Mouse (Mus musculus) olfactory bulb, adult 2 months (tissue): ENCODE data around the gene Magi3. TPM values are rescaled to one million over a fixed set of nuclear protein-coding genes. Genes with fewer than 3 reads are reported as not detected.

Experiments used
- H3K27ac ChIP-seq: fragments of 200-500 bp; 2 replicates; pipeline ENCODE4 v1.5.1; 2012; ENCODE audit warnings: low read depth, low read length; ENCODE audit not compliant: insufficient read depth
- H3K4me1 ChIP-seq: fragments of 200-500 bp; 2 replicates; pipeline ENCODE4 v1.6.1; 2012; ENCODE audit warnings: low read length; ENCODE audit not compliant: control insufficient read depth, insufficient read depth
- H3K4me3 ChIP-seq: fragments of 200-500 bp; 2 replicates; pipeline ENCODE4 v1.5.1; 2012; ENCODE audit warnings: mild to moderate bottlenecking, low read depth, low read length, moderate library complexity; ENCODE audit not compliant: insufficient read depth
- CTCF ChIP-seq: fragments of 200-500 bp; IDR thresholded peaks from 2 replicates; pipeline ENCODE4 v1.5.1; 2012; ENCODE audit warnings: low read depth, mild to moderate bottlenecking, low read length, moderate library complexity; ENCODE audit not compliant: insufficient read depth
- POLR2A ChIP-seq: fragments of 200-500 bp; IDR thresholded peaks from 2 replicates; pipeline ENCODE4 v1.6.1; 2012; ENCODE audit warnings: mild to moderate bottlenecking, low read depth, low read length, moderate library complexity; ENCODE audit not compliant: insufficient read depth
- WGBS: fragments of 180-500 bp; shearing (Covaris S2); methylation state at CpG from one replicate; pipeline ENCODE4 v1.1.7; 2018; 5-methylcytosine and 5-hydroxymethylcytosine counted together
- polyA plus RNA-seq: library from polyadenylated mRNA; stranded (reverse); fragments of >200 nt; gene quantifications from 2 replicates; pipeline ENCODE4 v1.2.4, GENCODE M21; 2012; ENCODE audit warnings: low replicate concordance; ENCODE audit not compliant: missing spikeins, insufficient read depth, insufficient read length

Gene Magi3
- polyA plus RNA-seq, 1 experiment, result not detected

GRCm38 (mm10) chr3:103985194-103985593 is 235.0 kb downstream of the Magi3 start:
- no peak overlapping the region for H3K4me3 ChIP-seq
- TF ChIP-seq CTCF (no peak), POLR2A (no peak)
- WGBS, result 97% methylated on average over 2 of the region's 2 CpGs
- no peak overlapping the region for H3K27ac ChIP-seq
- no peaks in the 10 kb centered on the region for H3K4me1 ChIP-seq

DNA sequence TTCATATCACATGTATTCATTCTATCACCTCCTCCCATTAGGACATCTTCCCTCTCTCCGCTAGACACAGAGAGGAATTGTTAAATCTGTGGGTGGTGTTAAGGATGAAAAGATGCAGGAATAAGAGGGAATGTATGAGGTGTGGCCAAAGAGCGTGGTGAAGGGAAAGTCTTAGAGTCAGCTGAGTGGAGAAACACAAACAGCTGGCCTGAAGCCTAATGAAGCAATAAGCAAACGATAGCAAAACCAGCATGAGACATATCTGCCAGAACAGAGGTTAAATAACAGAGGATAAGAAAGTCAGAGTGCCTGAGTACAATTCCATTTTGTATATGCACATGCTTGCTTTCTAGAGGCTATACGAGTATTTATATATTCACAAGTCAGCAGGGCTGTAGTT is 235.6 kb downstream of the Magi3 start:
- WGBS, result 50% methylated on average over 4 of the region's 4 CpGs
- no peak overlapping the region for H3K4me3 ChIP-seq
- H3K4me1 ChIP-seq, result no peaks in the 10 kb centered on the region
- H3K27ac ChIP-seq, result no peak overlapping the region
- TF ChIP-seq POLR2A, result no peak
- TF ChIP-seq CTCF, result no peak

DNA sequence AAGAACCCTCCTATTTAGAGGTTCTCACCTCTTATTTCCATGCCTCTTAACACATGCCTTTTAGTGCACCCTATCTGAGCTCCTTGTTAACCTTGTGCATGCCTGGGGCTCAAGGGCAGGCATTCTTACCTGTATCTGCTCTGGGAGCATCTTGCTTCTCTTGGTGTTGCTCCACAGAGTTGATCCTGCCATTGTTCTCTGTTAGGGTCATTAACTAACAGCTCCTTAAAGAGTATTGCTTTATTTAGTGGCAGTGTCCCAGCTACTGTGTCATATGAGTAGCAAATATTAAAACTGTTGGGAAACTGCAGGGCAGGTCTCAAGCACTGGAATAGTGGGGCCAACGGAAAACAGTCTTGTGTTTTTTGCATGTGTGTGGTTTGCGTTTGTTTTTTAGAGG is 249.0 kb downstream of the Magi3 start:
- H3K4me3 ChIP-seq, result no peak overlapping the region
- WGBS, result 90% methylated on average over 2 of the region's 2 CpGs
- no peaks in the 10 kb centered on the region for H3K4me1 ChIP-seq
- H3K27ac ChIP-seq, result no peak overlapping the region
- no peak for TF ChIP-seq POLR2A
- no peak for TF ChIP-seq CTCF

GRCm38 (mm10) chr3:103968701-103969100 is 251.5 kb downstream of the Magi3 start:
- Histone ChIP-seq H3K4me1 (no peaks in the 10 kb centered on the region), H3K27ac (peak overlapping the region; percentile 85), H3K4me3 (peak overlapping the region; percentile 69)
- 0% methylated on average over 24 of the region's 24 CpGs for WGBS
- TF ChIP-seq POLR2A (no peak), CTCF (no peak)

- TF ChIP-seq CTCF (peak; percentile 17; the same call in 1 of the 2 replicates), POLR2A (no peak; the same call in 1 of the 2 replicates)
- WGBS, result under 1% methylated on average over 70 of the region's 70 CpGs
- Histone ChIP-seq H3K4me3 (peak within 1 kb of the TSS; percentile 69), H3K27ac (peak within 1 kb of the TSS; percentile 85), H3K4me1 (no peaks in the 10 kb centered on the region)
Observed at GRCm38 (mm10) chr3:103967861-103968691, 252.1 kb downstream of the Magi3 start, which contains the start of gene Phtf1. TSS of gene Phtf1 (plus strand) at chr3:103968110.

GRCm38 (mm10) chr3:103967231-103967630 is 252.9 kb downstream of the Magi3 start:
- H3K4me3 ChIP-seq, result no peak overlapping the region
- H3K4me1 ChIP-seq, result no peaks in the 10 kb centered on the region
- WGBS, result 11% methylated on average over 2 of the region's 2 CpGs
- TF ChIP-seq CTCF, result no peak
- no peak for TF ChIP-seq POLR2A
- H3K27ac ChIP-seq, result no peak overlapping the region
